Mouse (Mus musculus): ENCODE data around the gene Shisa3. TPM values are rescaled to one million over a fixed set of nuclear protein-coding genes. Genes with fewer than 3 reads are reported as not detected.

Shisa3 gene
- polyA plus RNA-seq, 1 experiment from 2014 or later, result 2.1 TPM

DNA sequence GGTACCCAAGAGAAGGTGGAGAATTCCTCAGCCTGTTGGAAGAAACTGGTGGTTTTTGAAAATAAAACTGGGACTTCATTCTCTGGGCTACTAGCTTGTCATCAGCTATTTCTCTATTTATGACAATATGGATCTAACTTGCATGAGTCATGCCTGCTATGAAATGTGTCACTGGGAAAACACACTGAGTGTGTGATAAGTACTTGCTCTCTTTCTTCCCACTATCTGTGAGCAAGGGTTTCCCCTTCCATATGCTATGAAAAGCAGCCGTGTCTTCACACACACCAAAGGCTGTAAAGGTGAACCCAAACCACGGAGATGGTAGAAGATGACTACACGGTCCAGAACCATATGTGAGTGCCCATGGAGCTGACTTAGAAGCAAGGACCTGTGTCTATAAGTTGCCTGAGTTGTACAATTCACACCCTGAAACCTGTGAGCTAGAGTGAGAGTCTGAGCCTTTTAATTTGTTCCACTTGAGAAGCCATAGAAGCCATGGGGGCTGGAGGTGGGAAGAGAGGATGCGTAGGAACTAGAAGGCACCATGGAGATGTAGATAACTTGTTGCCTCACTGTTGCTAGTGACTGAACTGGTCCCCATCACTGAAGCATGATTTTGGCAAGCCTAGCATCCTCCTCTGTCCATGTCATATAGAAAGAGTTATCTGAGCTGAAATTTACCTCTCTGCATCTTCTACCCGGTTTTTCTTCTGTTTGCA, 36.0 kb downstream of the Shisa3 start:
- H3K36me3 ChIP-seq (ENCODE audit: control insufficient read depth, insufficient read depth, low read length), result no peaks in the 10 kb centered on the region; the same call in 1 of the 2 replicates
- H3K9ac ChIP-seq (ENCODE audit: low read length), result no peak overlapping the region
- H3K4me3 ChIP-seq (ENCODE audit: low read length), result no peak overlapping the region
- H3K4me1 ChIP-seq (replicated peaks; ENCODE audit: control insufficient read depth, insufficient read depth, low read length), result no peaks in the 10 kb centered on the region
- no peak for ATAC-seq (ENCODE audit: low read depth)
- H3K9me3 ChIP-seq (ENCODE audit: control insufficient read depth, low read length), result no peaks in the 10 kb centered on the region
- WGBS, result 91% methylated on average over 5 of the region's 5 CpGs
- no peak overlapping the region for H3K27ac ChIP-seq (ENCODE audit: low read length)
- H3K4me2 ChIP-seq (ENCODE audit: low read depth, low read length), result no peak overlapping the region
- no peaks in the 10 kb centered on the region for H3K27me3 ChIP-seq (ENCODE audit: control insufficient read depth, insufficient read depth, low read depth, low read length)

DNA sequence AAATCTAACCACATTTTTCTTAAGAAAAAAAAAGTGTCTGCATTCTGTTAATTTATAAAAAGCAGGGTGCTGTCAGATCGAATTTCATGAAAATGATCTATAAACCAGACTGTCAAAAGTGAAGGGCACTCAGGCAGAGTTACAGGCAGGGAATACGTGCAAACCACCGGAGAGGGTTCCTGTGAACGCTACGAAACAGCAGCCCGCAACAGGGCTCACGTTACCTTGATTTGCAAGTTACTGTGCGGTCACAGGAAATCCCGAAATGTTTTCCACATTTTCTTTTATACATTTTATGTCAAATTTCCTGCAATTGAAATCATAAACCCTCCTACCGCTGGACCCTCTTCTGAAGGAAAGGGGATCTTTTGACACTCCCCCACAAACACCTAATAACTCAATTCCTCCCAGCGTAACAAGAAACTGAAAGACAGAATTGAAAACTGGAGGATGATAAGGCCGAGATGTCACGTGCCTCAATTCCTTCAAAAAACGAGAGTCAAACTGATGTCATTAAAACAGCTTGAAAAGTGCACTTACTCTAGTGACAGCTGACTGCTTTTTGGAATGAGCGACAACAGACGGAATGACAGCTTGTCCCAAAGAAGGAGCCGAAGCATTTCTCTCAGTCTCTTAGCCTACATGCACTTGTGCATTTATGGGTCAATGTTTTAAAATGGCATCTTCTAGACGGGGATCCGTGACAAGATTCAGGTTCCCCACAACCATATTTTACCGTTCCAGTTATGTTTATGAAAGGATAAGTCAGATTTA, 39.3 kb downstream of the Shisa3 start:
- no peak overlapping the region for H3K27ac ChIP-seq (ENCODE audit: low read length)
- H3K9me3 ChIP-seq (ENCODE audit: control insufficient read depth, low read length), result no peaks in the 10 kb centered on the region
- no peaks in the 10 kb centered on the region for H3K27me3 ChIP-seq (ENCODE audit: control insufficient read depth, insufficient read depth, low read depth, low read length)
- H3K4me2 ChIP-seq (ENCODE audit: low read depth, low read length), result peak overlapping the region; percentile 5; the same call in 1 of the 2 replicates
- ATAC-seq (ENCODE audit: low read depth), result no peak
- 53% methylated on average over 20 of the region's 20 CpGs for WGBS
- H3K36me3 ChIP-seq (ENCODE audit: control insufficient read depth, insufficient read depth, low read length), result no peaks in the 10 kb centered on the region; the same call in 1 of the 2 replicates
- H3K4me1 ChIP-seq (replicated peaks; ENCODE audit: control insufficient read depth, insufficient read depth, low read length), result no peaks in the 10 kb centered on the region; the same call in 1 of the 2 replicates
- H3K9ac ChIP-seq (ENCODE audit: low read length), result no peak overlapping the region
- H3K4me3 ChIP-seq (ENCODE audit: low read length), result no peak overlapping the region

DNA sequence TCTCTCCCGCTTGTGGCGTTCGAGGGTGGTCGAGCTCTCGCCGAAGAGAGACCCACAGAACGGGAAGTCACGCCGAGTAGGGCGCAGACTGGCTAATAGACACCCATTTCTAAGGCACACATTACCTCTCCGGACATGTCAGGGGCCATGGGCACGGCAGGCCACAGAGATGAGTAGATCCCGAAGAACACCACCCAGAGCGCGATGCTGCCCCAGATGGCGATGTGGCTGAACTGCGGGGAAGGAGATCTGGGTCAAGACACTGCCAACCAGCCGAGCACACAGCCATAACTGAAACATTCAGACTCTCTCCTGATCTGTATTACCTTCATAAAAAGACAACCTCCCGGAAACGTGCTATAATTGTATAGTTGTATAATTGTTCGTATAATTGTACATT, 39.9 kb downstream of the Shisa3 start:
- ATAC-seq (ENCODE audit: low read depth), result peak; percentile 29; the same call in 1 of the 2 replicates
- H3K4me2 ChIP-seq (ENCODE audit: low read depth, low read length), result no peak overlapping the region
- no peak overlapping the region for H3K4me3 ChIP-seq (ENCODE audit: low read length)
- WGBS, result 77% methylated on average over 21 of the region's 21 CpGs
- H3K36me3 ChIP-seq (ENCODE audit: control insufficient read depth, insufficient read depth, low read length), result no peaks in the 10 kb centered on the region; the same call in 1 of the 2 replicates
- no peak overlapping the region for H3K9ac ChIP-seq (ENCODE audit: low read length)
- no peaks in the 10 kb centered on the region for H3K9me3 ChIP-seq (ENCODE audit: control insufficient read depth, low read length)
- H3K4me1 ChIP-seq (replicated peaks; ENCODE audit: control insufficient read depth, insufficient read depth, low read length), result no peaks in the 10 kb centered on the region; the same call in 1 of the 2 replicates
- H3K27me3 ChIP-seq (ENCODE audit: control insufficient read depth, insufficient read depth, low read depth, low read length), result no peaks in the 10 kb centered on the region
- H3K27ac ChIP-seq (ENCODE audit: low read length), result no peak overlapping the region

DNA sequence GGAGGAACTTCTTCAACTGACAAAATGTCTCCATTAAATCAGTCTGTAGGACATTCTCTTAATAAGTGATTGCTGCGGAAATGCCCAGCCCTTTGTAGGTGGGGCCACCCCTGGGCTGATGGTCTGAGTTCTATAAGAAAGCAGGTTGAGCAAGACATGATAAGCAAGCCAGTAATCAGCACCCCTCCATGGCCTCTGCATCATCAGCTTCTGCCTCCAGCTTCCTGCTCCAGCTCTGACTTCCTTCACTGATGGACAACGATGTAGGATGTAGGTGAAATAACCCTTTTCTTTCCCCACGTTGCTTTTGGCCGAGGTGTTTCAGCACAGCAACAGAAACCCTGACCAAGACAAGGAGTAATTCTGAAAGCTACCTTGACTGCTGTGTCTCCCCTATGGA, 41.5 kb downstream of the Shisa3 start:
- WGBS, result 84% methylated on average over 4 of the region's 4 CpGs
- H3K4me3 ChIP-seq (ENCODE audit: low read length), result no peak overlapping the region

DNA sequence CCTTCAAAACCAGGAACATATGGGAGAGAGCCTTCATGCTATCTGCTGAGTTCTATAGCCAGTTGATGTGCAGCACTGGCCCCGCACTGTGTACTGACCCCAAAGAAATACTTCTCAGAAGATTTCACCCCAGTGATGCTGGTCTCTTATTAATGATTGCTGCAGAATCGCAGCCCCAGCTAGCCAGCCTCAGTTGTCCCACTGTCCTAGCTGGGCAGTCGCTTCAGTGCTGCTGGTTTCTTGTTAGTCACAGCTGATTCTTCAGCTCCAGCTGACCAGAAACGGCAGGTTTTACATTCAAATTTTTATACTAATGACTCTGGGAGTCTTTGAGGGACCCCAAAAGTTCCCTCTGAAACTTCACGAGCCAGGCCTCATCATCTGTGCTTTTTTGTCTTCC, 42.3 kb downstream of the Shisa3 start:
- Histone ChIP-seq H3K4me2 (ENCODE audit: low read depth, low read length) (no peak overlapping the region), H3K36me3 (ENCODE audit: control insufficient read depth, insufficient read depth, low read length) (peaks cover 3% of the 10 kb centered on the region; the same call in 1 of the 2 replicates), H3K4me1 (replicated peaks; ENCODE audit: control insufficient read depth, insufficient read depth, low read length) (no peaks in the 10 kb centered on the region; the same call in none of the 2 replicates), H3K9ac (ENCODE audit: low read length) (no peak overlapping the region), H3K27ac (ENCODE audit: low read length) (no peak overlapping the region), H3K4me3 (ENCODE audit: low read length) (no peak overlapping the region), H3K27me3 (ENCODE audit: control insufficient read depth, insufficient read depth, low read depth, low read length) (no peaks in the 10 kb centered on the region), H3K9me3 (ENCODE audit: control insufficient read depth, low read length) (no peaks in the 10 kb centered on the region)
- ATAC-seq (ENCODE audit: low read depth), result no peak
- 89% methylated on average over 5 of the region's 5 CpGs for WGBS

More for the DNA sequence above, 41.5 kb downstream of the Shisa3 start:
- Histone ChIP-seq H3K4me1 (replicated peaks; ENCODE audit: control insufficient read depth, insufficient read depth, low read length) (no peaks in the 10 kb centered on the region; the same call in none of the 2 replicates), H3K4me2 (ENCODE audit: low read depth, low read length) (no peak overlapping the region), H3K27me3 (ENCODE audit: control insufficient read depth, insufficient read depth, low read depth, low read length) (no peaks in the 10 kb centered on the region), H3K36me3 (ENCODE audit: control insufficient read depth, insufficient read depth, low read length) (peaks cover under 1% of the 10 kb centered on the region; the same call in 1 of the 2 replicates), H3K27ac (ENCODE audit: low read length) (no peak overlapping the region), H3K9ac (ENCODE audit: low read length) (no peak overlapping the region), H3K9me3 (ENCODE audit: control insufficient read depth, low read length) (no peaks in the 10 kb centered on the region)
- no peak for ATAC-seq (ENCODE audit: low read depth)

DNA sequence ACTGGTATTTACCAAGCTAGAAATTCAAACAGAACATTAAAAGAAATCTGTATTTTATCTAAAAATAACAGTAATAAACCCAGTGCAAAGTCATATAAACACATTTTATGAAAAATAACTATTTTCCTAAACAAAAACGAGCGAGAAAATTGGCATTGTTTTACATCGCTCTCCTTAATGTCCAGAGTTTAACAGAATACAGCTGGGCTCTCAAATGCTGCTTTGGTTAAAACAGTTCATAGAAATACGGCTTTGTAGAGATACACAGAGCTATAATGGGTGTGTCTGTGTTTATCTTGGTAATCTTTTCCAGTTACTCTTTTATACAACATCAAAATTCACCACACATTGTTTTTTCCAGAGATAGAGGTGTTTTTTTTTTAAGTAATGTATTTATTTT, 44.8 kb downstream of the Shisa3 start:
- Histone ChIP-seq H3K9ac (ENCODE audit: low read length) (no peak overlapping the region), H3K36me3 (ENCODE audit: control insufficient read depth, insufficient read depth, low read length) (peaks cover 3% of the 10 kb centered on the region; the same call in 1 of the 2 replicates), H3K4me3 (ENCODE audit: low read length) (no peak overlapping the region), H3K27me3 (ENCODE audit: control insufficient read depth, insufficient read depth, low read depth, low read length) (no peaks in the 10 kb centered on the region), H3K4me1 (replicated peaks; ENCODE audit: control insufficient read depth, insufficient read depth, low read length) (no peaks in the 10 kb centered on the region; the same call in none of the 2 replicates), H3K27ac (ENCODE audit: low read length) (peak overlapping the region; percentile 62; the same call in 1 of the 2 replicates), H3K9me3 (ENCODE audit: control insufficient read depth, low read length) (no peaks in the 10 kb centered on the region), H3K4me2 (ENCODE audit: low read depth, low read length) (no peak overlapping the region)
- ATAC-seq (ENCODE audit: low read depth), result peak; percentile 83
- WGBS, result 48% methylated on average over 4 of the region's 4 CpGs

DNA sequence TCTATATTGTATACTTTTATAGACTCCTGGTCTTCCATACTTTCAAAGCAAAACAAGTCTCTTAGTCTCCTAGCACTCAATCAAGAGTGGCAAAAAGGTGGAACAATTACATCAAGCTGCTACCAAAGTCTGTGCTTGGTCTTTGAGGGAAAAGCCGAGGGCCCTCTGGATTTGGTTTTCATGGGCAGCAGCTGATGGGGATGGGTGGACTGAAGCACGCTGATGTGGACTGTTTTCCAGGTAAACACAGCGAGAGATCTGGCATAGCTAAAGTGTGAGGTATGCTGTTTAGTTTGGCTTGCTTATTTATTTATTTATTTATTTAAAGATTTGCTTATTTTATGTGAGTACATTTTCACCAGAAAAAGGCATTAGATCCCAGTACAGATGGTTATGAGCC, 45.9 kb downstream of the Shisa3 start:
- Histone ChIP-seq H3K9me3 (ENCODE audit: control insufficient read depth, low read length) (no peaks in the 10 kb centered on the region), H3K4me2 (ENCODE audit: low read depth, low read length) (no peak overlapping the region), H3K36me3 (ENCODE audit: control insufficient read depth, insufficient read depth, low read length) (0 out of 2 replicates have a peak, but pooled peaks cover 3% of the 10 kb centered on the region), H3K27ac (ENCODE audit: low read length) (no peak overlapping the region), H3K27me3 (ENCODE audit: control insufficient read depth, insufficient read depth, low read depth, low read length) (no peaks in the 10 kb centered on the region), H3K4me3 (ENCODE audit: low read length) (no peak overlapping the region), H3K4me1 (replicated peaks; ENCODE audit: control insufficient read depth, insufficient read depth, low read length) (no peaks in the 10 kb centered on the region; the same call in none of the 2 replicates), H3K9ac (ENCODE audit: low read length) (no peak overlapping the region)
- ATAC-seq (ENCODE audit: low read depth), result no peak
- WGBS, result 88% methylated on average over 3 of the region's 3 CpGs

DNA sequence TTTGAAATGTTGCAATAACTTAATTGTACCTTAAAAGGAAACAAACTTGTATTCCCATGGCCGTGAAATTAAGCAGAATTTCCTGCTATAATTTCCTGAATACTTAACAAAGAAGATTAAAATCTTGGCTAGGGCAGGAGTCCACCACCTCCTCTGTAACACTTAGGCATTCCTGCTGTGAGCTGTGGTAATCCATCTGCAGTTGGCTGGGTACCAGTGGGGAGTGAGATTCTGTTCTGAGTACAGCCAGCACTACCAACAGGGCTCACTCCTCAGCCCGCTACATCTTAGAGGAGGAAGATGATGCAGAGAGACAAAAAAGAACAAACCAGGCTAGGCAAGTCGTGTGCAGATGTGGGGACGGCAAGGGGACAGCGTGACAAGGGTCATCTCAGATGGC, 46.9 kb downstream of the Shisa3 start:
- 0 out of 2 replicates have a peak, but pooled peaks cover 4% of the 10 kb centered on the region for H3K36me3 ChIP-seq (ENCODE audit: control insufficient read depth, insufficient read depth, low read length)
- no peak overlapping the region for H3K4me2 ChIP-seq (ENCODE audit: low read depth, low read length)
- H3K4me3 ChIP-seq (ENCODE audit: low read length), result no peak overlapping the region
- H3K27me3 ChIP-seq (ENCODE audit: control insufficient read depth, insufficient read depth, low read depth, low read length), result no peaks in the 10 kb centered on the region
- WGBS, result 77% methylated on average over 5 of the region's 5 CpGs
- H3K9me3 ChIP-seq (ENCODE audit: control insufficient read depth, low read length), result no peaks in the 10 kb centered on the region
- H3K27ac ChIP-seq (ENCODE audit: low read length), result no peak overlapping the region
- H3K4me1 ChIP-seq (replicated peaks; ENCODE audit: control insufficient read depth, insufficient read depth, low read length), result no peaks in the 10 kb centered on the region; the same call in none of the 2 replicates
- no peak overlapping the region for H3K9ac ChIP-seq (ENCODE audit: low read length)
- no peak for ATAC-seq (ENCODE audit: low read depth)
